Mouse (Mus musculus) embryonic facial prominence, embryonic 11.5 days (tissue): Measurements from ENCODE around the gene Smox. TPM values are rescaled to one million over a fixed set of nuclear protein-coding genes. Genes with fewer than 3 reads are reported as not detected.

Source experiments
- ATAC-seq: fragments of 200-750 bp; cut with Nextera tagmentation; replicated peaks from 2 replicates; pipeline ENCODE4 v1.8.0; 2017; ENCODE audit warnings: low read depth; ENCODE audit not compliant: insufficient number of reproducible peaks, low FRiP score, low TSS enrichment
- DNase-seq: peaks from one replicate; pipeline ENCODE4 v3.0.0-alpha.2; 2015; ENCODE audit warnings: low spot score
- H3K27ac ChIP-seq: fragments of 300-500 bp; sonication (generic); replicated peaks from 2 replicates; pipeline ENCODE4 v1.5.1; 2014; ENCODE audit warnings: mild to moderate bottlenecking, low read depth, low read length, control low read depth
- H3K27me3 ChIP-seq: fragments of 300-500 bp; sonication (generic); 2 replicates; pipeline ENCODE4 v1.6.1; 2014; ENCODE audit warnings: mild to moderate bottlenecking, low read length, moderate library complexity, mixed read lengths; ENCODE audit not compliant: control insufficient read depth, insufficient read depth
- H3K36me3 ChIP-seq: fragments of 300-500 bp; sonication (generic); replicated peaks from 2 replicates; pipeline ENCODE4 v1.6.1; 2014; ENCODE audit warnings: low read depth, mild to moderate bottlenecking, low read length, moderate library complexity, mixed read lengths; ENCODE audit not compliant: control insufficient read depth, insufficient read depth
- H3K4me1 ChIP-seq: fragments of 300-500 bp; sonication (generic); 2 replicates; pipeline ENCODE4 v1.6.1; 2014; ENCODE audit warnings: low read length, mixed read lengths; ENCODE audit not compliant: control insufficient read depth, insufficient read depth
- H3K4me2 ChIP-seq: fragments of 300-500 bp; sonication (generic); 2 replicates; pipeline ENCODE4 v1.6.1; 2014; ENCODE audit warnings: low read depth, mild to moderate bottlenecking, control low read depth, low read length, moderate library complexity
- H3K4me3 ChIP-seq: fragments of 300-500 bp; sonication (generic); 2 replicates; pipeline ENCODE4 v1.5.1; 2014; ENCODE audit warnings: low read depth, low read length, control low read depth
- H3K9ac ChIP-seq: fragments of 300-500 bp; sonication (generic); replicated peaks from 2 replicates; pipeline ENCODE4 v1.6.1; 2014; ENCODE audit warnings: mild to moderate bottlenecking, control low read depth, low read length
- H3K9me3 ChIP-seq: fragments of 300-500 bp; sonication (generic); replicated peaks from 2 replicates; pipeline ENCODE4 v1.6.1; 2016; ENCODE audit warnings: mild to moderate bottlenecking, low read length, inconsistent platforms, mixed read lengths; ENCODE audit not compliant: control insufficient read depth
- WGBS: fragments of 180-500 bp; shearing (Covaris S2); extraction: QIAGEN DNeasy Blood & Tissue Kit; methylation state at CpG from one replicate; pipeline ENCODE4 v1.1.7; 2014; 5-methylcytosine and 5-hydroxymethylcytosine counted together
- polyA plus RNA-seq: library from polyadenylated mRNA; unstranded; fragments of >200 nt; fragmentation: Nextera tagmentation; extraction: Ambion mirVana; gene quantifications from 2 replicates; pipeline ENCODE4 v1.2.1, GENCODE M21; 2014

The Smox gene
- 33.6 and 38.7 TPM in 2 replicates for polyA plus RNA-seq

DNA sequence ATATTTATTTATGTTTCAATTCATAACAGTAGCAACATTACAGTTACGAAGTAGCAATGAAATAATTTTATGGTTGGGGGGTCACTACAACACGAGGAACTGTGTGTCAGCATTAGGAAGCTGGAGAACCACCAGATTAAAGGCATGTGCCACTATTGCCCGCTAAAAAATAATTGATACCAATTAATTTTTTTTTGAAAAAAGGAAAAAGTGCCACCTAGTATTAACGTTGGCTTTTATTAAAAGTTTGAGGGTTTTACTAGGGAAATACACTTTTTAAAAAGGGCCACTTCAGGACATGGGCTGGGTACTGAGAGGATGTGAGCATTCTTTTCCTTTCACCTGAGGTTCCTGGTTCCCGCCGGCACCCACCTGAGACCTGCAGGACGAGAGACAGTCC is at the start of gene Smox:
Gene Smox (plus strand): TSS at position 301 of the 400 bp plus-strand sequence.
- H3K4me3 ChIP-seq = peak within 1 kb of the TSS; percentile 87
- no peaks in the 10 kb centered on the region; the same call in 1 of the 2 replicates for H3K4me1 ChIP-seq
- DNase-seq = no peak
- no peaks in the 10 kb centered on the region for H3K27me3 ChIP-seq
- H3K36me3 ChIP-seq = no peaks in the 10 kb centered on the region
- H3K9me3 ChIP-seq = no peaks in the 10 kb centered on the region
- H3K9ac ChIP-seq = peak within 1 kb of the TSS; percentile 93
- no peak for ATAC-seq
- H3K4me2 ChIP-seq = peak within 1 kb of the TSS; percentile 97
- WGBS = 21% methylated on average over 7 of the region's 7 CpGs
- peak within 1 kb of the TSS; percentile 49; the same call in 1 of the 2 replicates for H3K27ac ChIP-seq

DNA sequence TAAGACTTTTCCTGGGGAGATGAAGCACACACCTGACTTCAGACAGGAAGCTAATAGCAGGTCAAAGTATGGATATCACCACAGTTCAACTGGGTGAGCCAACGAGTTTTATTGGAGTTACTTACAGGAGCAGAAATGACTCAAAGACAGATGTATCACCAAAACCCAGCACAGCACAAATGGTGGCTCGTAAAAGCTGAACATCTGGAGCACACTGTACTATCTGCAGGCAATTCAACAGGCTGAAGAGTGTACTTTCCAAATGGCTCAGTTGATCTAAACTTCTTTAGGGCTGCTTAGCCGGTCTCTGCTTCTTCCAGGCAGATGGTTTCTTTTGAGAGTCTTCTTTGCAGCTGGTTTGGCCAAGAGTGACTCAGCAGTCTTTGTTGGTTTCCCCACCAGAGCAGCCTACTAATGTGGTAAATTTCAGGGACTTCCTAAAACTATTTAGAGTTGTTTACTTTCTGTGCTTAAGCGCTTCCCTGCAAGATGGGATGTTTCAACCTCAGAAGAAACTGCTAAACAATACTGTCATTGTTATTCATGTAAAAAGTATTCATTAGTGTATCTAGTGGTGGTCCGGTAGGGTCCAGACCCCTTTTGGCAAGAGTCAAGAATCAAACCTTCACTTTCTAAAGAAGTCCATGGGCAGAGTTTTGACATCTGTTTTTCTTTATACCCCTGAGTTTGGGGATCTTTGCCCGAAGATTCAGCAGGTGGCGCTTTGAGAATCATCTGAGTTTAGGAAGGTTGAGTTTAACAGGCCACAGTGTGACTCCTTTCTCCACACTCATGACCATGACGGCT is 48.0 kb upstream of the Smox start:
- Histone ChIP-seq H3K27ac (no peak overlapping the region), H3K36me3 (no peaks in the 10 kb centered on the region), H3K4me2 (no peak overlapping the region), H3K27me3 (no peaks in the 10 kb centered on the region), H3K9me3 (no peaks in the 10 kb centered on the region), H3K4me3 (no peak overlapping the region), H3K9ac (no peak overlapping the region), H3K4me1 (no peaks in the 10 kb centered on the region)
- ATAC-seq (no peak), DNase-seq (peak; percentile 37)
- WGBS = 63% methylated on average over 8 of the region's 8 CpGs

DNA sequence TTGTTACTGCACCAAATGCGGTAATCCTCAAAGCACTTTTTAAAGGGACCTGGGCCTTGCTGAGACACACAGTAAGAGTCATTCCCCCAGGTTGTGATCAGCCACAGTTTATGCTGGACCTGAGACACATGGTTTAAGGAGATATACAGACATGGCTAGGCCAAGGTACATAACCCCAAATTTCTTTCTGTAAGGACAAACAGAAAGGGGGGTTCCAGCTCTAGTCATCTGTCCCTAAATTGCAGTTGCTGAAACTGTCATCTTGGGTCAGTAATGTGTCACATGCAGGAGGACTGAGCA is 47.5 kb upstream of the Smox start:
- WGBS = 57% methylated on average over 1 of the region's 1 CpGs
- H3K36me3 ChIP-seq = no peaks in the 10 kb centered on the region
- H3K27me3 ChIP-seq = no peaks in the 10 kb centered on the region
- H3K4me2 ChIP-seq = no peak overlapping the region
- H3K4me3 ChIP-seq = no peak overlapping the region
- no peak overlapping the region for H3K9ac ChIP-seq
- no peaks in the 10 kb centered on the region for H3K9me3 ChIP-seq
- H3K27ac ChIP-seq = no peak overlapping the region
- no peak for ATAC-seq
- no peaks in the 10 kb centered on the region for H3K4me1 ChIP-seq
- no peak for DNase-seq

DNA sequence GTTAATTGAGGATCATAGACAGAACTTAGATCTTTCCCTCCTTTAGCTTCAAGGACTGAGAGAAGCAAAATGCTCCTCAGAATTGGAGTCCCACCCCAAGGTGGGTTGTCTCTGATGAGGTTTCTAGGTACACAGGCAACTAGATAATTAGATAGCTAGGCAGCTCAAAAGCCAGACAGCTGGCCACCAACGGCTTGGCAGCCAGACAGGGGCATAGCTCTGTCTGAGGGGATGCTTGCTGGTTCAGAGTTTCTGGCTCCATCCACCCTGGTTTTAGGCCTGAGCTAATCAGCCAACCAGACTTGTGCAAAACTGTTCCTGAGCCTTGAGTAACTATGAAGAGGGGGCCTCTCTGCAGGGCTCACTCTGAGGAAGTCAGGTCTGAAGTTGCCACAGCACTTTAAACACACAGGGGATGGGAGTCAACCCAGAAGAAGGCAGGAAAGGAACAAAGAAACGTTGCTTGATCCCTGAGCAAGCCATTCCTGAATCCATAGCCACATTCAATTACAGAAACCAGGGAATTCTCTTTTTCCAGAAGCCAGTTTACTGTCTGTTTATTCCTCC is 44.8 kb upstream of the Smox start:
- WGBS = 77% methylated on average over 2 of the region's 2 CpGs
- Histone ChIP-seq H3K4me2 (no peak overlapping the region), H3K9ac (no peak overlapping the region), H3K36me3 (no peaks in the 10 kb centered on the region), H3K4me1 (no peaks in the 10 kb centered on the region), H3K9me3 (no peaks in the 10 kb centered on the region), H3K4me3 (no peak overlapping the region), H3K27ac (no peak overlapping the region), H3K27me3 (no peaks in the 10 kb centered on the region)
- DNase-seq (no peak), ATAC-seq (no peak)

DNA sequence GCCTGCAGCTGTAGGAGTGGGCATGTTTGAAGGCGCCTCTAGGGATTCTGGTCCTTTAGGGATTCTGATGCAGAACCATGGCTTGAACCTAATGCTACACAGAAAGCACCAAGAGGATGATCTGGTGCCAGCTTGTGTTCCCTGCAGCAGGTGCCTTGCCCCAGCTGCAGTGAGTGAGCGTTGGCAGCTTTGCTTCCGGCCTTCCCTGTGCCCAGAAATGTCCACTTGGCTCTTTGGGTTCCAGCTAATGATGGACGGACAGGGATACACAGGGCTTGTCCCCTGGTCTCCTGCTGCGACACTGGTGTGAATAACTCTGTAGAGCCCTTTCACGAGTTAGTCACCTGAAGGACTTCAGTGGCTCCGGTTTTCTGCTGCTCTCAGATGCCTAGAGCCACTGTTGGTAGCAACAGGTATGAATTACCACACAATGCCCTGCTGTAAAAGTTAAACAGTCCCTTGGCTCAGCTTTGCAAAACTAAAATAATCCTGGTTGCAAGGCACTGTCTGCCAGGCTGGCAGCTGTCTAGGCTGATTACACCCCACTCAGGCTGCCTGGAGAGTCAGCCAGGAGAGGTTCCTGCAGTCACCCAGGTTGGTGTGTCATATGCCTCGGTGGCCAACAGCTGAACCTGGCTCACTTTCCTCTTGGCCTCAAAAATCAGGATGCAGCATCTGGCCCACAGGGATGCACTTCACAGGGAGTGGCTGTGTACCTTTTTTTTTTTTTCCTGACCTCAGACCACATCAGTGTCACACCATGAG is 43.5 kb upstream of the Smox start:
- 80% methylated on average over 8 of the region's 8 CpGs for WGBS

DNA sequence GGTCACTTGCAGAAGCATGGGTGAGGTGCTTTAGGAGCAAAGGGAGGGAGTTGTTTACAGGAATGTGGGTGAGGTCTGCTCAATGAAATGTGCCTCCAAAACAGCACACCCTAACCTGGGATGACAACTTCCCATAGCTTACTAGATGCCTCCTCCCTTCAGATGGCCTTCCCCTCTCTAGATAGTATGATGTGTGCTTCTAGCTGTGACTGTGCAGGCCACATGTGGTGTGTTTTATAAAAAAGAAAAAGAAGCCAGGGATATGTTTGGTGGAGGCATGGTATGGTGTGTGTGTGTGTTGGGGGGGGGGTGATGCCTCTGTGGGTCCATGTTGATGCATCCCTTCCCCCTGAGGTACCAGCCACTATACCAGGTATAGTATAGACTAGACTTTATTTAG is 42.9 kb upstream of the Smox start:
- no peak for DNase-seq
- H3K27ac ChIP-seq = no peak overlapping the region
- H3K9me3 ChIP-seq = no peaks in the 10 kb centered on the region
- no peak for ATAC-seq
- no peaks in the 10 kb centered on the region for H3K4me1 ChIP-seq
- no peaks in the 10 kb centered on the region for H3K36me3 ChIP-seq
- no peaks in the 10 kb centered on the region for H3K27me3 ChIP-seq
- H3K9ac ChIP-seq = no peak overlapping the region
- no peak overlapping the region for H3K4me2 ChIP-seq
- no peak overlapping the region for H3K4me3 ChIP-seq

More for the DNA sequence above, 43.5 kb upstream of the Smox start:
- no peaks in the 10 kb centered on the region for H3K36me3 ChIP-seq
- no peak overlapping the region for H3K4me2 ChIP-seq
- H3K9ac ChIP-seq = no peak overlapping the region
- ATAC-seq (no peak), DNase-seq (no peak)
- H3K9me3 ChIP-seq = no peaks in the 10 kb centered on the region
- no peak overlapping the region for H3K4me3 ChIP-seq
- no peak overlapping the region for H3K27ac ChIP-seq
- no peaks in the 10 kb centered on the region for H3K4me1 ChIP-seq
- no peaks in the 10 kb centered on the region for H3K27me3 ChIP-seq

DNA sequence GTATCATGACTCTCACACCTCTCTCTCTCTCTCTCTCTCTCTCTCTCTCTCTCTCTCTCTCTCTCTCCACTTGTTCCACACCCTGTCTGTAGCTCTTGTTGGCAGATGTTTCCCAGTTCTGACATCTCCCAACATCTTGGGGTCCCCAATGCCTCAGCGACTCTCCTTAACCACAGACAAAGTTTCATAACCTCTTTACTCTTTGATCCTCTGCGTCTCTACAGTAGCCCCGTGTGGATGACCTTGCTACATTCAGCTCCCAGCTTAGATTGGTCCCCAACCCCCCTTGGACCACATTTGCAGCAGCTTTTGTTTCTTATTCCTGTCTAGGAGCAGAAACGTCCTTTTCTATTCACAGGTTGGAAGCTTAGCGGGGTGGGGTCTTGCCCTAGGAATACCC is 41.6 kb upstream of the Smox start:
- H3K4me1 ChIP-seq = no peaks in the 10 kb centered on the region
- ATAC-seq = no peak
- no peak overlapping the region for H3K4me3 ChIP-seq
- H3K27me3 ChIP-seq = no peaks in the 10 kb centered on the region
- DNase-seq = no peak
- H3K9me3 ChIP-seq = no peaks in the 10 kb centered on the region
- H3K9ac ChIP-seq = no peak overlapping the region
- no peak overlapping the region for H3K27ac ChIP-seq
- no peaks in the 10 kb centered on the region for H3K36me3 ChIP-seq
- WGBS = 70% methylated on average over 5 of the region's 5 CpGs
- no peak overlapping the region for H3K4me2 ChIP-seq

DNA sequence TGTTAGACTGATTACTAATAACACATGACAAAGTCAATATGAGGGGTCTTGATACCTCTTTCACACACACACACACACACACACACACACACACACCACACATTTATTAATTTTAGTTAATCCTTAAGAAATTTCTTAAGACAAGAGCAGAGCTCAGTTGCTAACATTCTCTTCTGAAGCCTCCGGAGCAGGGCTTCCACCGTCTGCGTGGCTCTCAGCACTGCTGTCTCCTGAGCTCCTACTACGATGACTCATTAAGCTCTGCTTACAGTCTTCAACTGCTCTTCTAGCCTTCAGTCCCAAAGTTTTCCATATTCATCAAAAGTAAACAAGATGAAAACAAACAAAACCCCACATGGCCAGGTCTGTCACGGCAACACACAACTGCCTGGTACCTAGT is 40.8 kb upstream of the Smox start:
- no peaks in the 10 kb centered on the region for H3K9me3 ChIP-seq
- no peaks in the 10 kb centered on the region for H3K4me1 ChIP-seq
- H3K27ac ChIP-seq = no peak overlapping the region
- H3K27me3 ChIP-seq = no peaks in the 10 kb centered on the region
- no peak overlapping the region for H3K4me2 ChIP-seq
- DNase-seq (no peak), ATAC-seq (no peak)
- no peaks in the 10 kb centered on the region for H3K36me3 ChIP-seq
- H3K4me3 ChIP-seq = no peak overlapping the region
- 90% methylated on average over 5 of the region's 5 CpGs for WGBS
- H3K9ac ChIP-seq = no peak overlapping the region
